7 mouse cellular contexts compared by ENCODE assay signal in genomic region chr2:11535966-11536365, GRCm38 (mm10). TPM values are rescaled to one million over a fixed set of nuclear protein-coding genes. Genes with fewer than 3 reads are reported as not detected.
DNase-seq lines count a peak whose midpoint lies in the region; ATAC-seq and TF ChIP-seq lines count a peak whose summit lies in the region.

No protein-coding gene starts in this region.

- H3K36me3 ChIP-seq in E14TG2a.4 (ENCODE audit: insufficient read depth, low read length), result no peaks in the 10 kb centered on the region
- no peaks in the 10 kb centered on the region for H3K36me3 ChIP-seq in intestine, embryonic 14.5 days (ENCODE audit: control insufficient read depth, insufficient read depth, low read length)
- no peaks in the 10 kb centered on the region for H3K36me3 ChIP-seq in liver, embryonic 15.5 days (replicated peaks)

- peak overlapping the region; percentile 78 for H3K4me2 ChIP-seq in intestine, embryonic 14.5 days (ENCODE audit: low read length)
- peak overlapping the region; percentile 83 for H3K4me2 ChIP-seq in liver, embryonic 15.5 days

- no peak for DNase-seq in intestine, embryonic 14.5 days (ENCODE audit: low spot score)
- DNase-seq in right cerebral cortex, postnatal 36 days (ENCODE audit: low spot score in 2 of 2), result no peak
- DNase-seq in cerebellum, adult 9-10 months, result no peak
- no peak for DNase-seq in adipocyte (ENCODE audit: low spot score)

- no peak for TF ChIP-seq POLR2A in bone marrow macrophage, adult 2 months (IDR thresholded peaks at IDR 0.05; ENCODE audit: borderline replicate concordance, low read depth, low read length)

- peak overlapping the region; percentile 48; the same call in 1 of the 2 replicates for H3K9ac ChIP-seq in intestine, embryonic 14.5 days (ENCODE audit: low read length)
- H3K9ac ChIP-seq in liver, embryonic 15.5 days, result no peak overlapping the region

- H3K9me3 ChIP-seq in E14TG2a.4 (ENCODE audit: low read length), result 0 out of 2 replicates have a peak, but pooled peaks cover 5% of the 10 kb centered on the region
- H3K9me3 ChIP-seq in intestine, embryonic 14.5 days (ENCODE audit: control insufficient read depth, low read length), result no peaks in the 10 kb centered on the region
- no peaks in the 10 kb centered on the region for H3K9me3 ChIP-seq in liver, embryonic 15.5 days (replicated peaks)

- peaks cover 37% of the 10 kb centered on the region for H3K4me1 ChIP-seq in E14TG2a.4 (replicated peaks; ENCODE audit: low read depth, low read length)
- H3K4me1 ChIP-seq in bone marrow macrophage, adult 2 months (ENCODE audit: control insufficient read depth, insufficient read depth, low read length), result peaks cover 24% of the 10 kb centered on the region
- no peaks in the 10 kb centered on the region for H3K4me1 ChIP-seq in intestine, embryonic 14.5 days (replicated peaks; ENCODE audit: control insufficient read depth, insufficient read depth, low read length)
- H3K4me1 ChIP-seq in liver, embryonic 15.5 days (replicated peaks), result peaks cover 13% of the 10 kb centered on the region

- peaks cover 3% of the 10 kb centered on the region; the same call in 1 of the 2 replicates for H3K27me3 ChIP-seq in E14TG2a.4 (ENCODE audit: insufficient read depth, low read length)
- H3K27me3 ChIP-seq in intestine, embryonic 14.5 days (replicated peaks; ENCODE audit: control insufficient read depth, insufficient read depth, low read length), result no peaks in the 10 kb centered on the region
- no peaks in the 10 kb centered on the region for H3K27me3 ChIP-seq in liver, embryonic 15.5 days

- peak overlapping the region; percentile 54 for H3K27ac ChIP-seq in bone marrow macrophage, adult 2 months (ENCODE audit: insufficient read depth, low read depth, low read length)
- no peak overlapping the region for H3K27ac ChIP-seq in intestine, embryonic 14.5 days (ENCODE audit: low read depth)
- H3K27ac ChIP-seq in liver, embryonic 15.5 days (replicated peaks), result no peak overlapping the region

- ATAC-seq in intestine, embryonic 14.5 days (replicated peaks; ENCODE audit: low FRiP score, low TSS enrichment, low read depth), result 0 out of 2 replicates have a peak, but pooled peaks have one; percentile 33
- ATAC-seq in liver, embryonic 15.5 days (ENCODE audit: insufficient read depth), result no peak

- H3K4me3 ChIP-seq in E14TG2a.4 (replicated peaks; ENCODE audit: low read length), result peak overlapping the region; percentile 76
- peak overlapping the region; percentile 57 for H3K4me3 ChIP-seq in bone marrow macrophage, adult 2 months (ENCODE audit: insufficient read depth, low read length)
- peak overlapping the region; percentile 51 for H3K4me3 ChIP-seq in intestine, embryonic 14.5 days (ENCODE audit: low read depth, low read length)
- H3K4me3 ChIP-seq in liver, embryonic 15.5 days (replicated peaks), result peak overlapping the region; percentile 52

- TF ChIP-seq CTCF in E14TG2a.4 (conservative IDR thresholded peaks at IDR 0.05; ENCODE audit: low read length), result no peak
- TF ChIP-seq CTCF in bone marrow macrophage, adult 2 months (IDR thresholded peaks at IDR 0.05; ENCODE audit: low read depth, low read length), result no peak

- 63% methylated on average over 8 of the region's 8 CpGs for WGBS in intestine, embryonic 14.5 days
- 57% methylated on average over 8 of the region's 8 CpGs for WGBS in liver, embryonic 15.5 days (ENCODE audit: insufficient replicate concordance)

RNA-seq across cellular contexts. Expression of gene Pfkfb3, which starts 17.9 kb away (rescaled TPM):
- polyA plus RNA-seq in bone marrow macrophage, adult 2 months (2012; ENCODE audit: insufficient read depth, insufficient read length, missing spikeins), result 39.6 and 41.8 TPM in 2 replicates
- 14.8 and 18.9 TPM in 2 replicates for polyA plus RNA-seq in intestine, embryonic 14.5 days (2014; fragmentation: Nextera tagmentation; extraction: Ambion mirVana)
- 4.6 and 5.8 TPM in 2 replicates for polyA plus RNA-seq in liver, embryonic 15.5 days (2015; fragmentation: Nextera tagmentation; extraction: Ambion mirVana)
